Mouse (Mus musculus): ENCODE data around the gene Srgap1. TPM values are rescaled to one million over a fixed set of nuclear protein-coding genes. Genes with fewer than 3 reads are reported as not detected.

Srgap1 gene
- polyA plus RNA-seq, 1 experiment from 2014 or later: 32.0 TPM

GRCm38 (mm10) chr10:122006151-122006550 lies 41.0 kb downstream of the Srgap1 start:
- Histone ChIP-seq H3K9me3 (ENCODE audit: control insufficient read depth, low read length) (no peaks in the 10 kb centered on the region), H3K4me1 (replicated peaks; ENCODE audit: control insufficient read depth, insufficient read depth, low read length) (peaks cover 19% of the 10 kb centered on the region), H3K9ac (replicated peaks; ENCODE audit: low read depth, low read length) (no peak overlapping the region), H3K27me3 (replicated peaks; ENCODE audit: control insufficient read depth, insufficient read depth, low read length) (no peaks in the 10 kb centered on the region), H3K36me3 (ENCODE audit: control insufficient read depth, insufficient read depth) (no peaks in the 10 kb centered on the region), H3K27ac (ENCODE audit: low read length) (no peak overlapping the region), H3K4me2 (ENCODE audit: low read length) (no peak overlapping the region), H3K4me3 (replicated peaks; ENCODE audit: low read length) (no peak overlapping the region)
- 72% methylated on average over 6 of the region's 6 CpGs for WGBS
- ATAC-seq: no peak

GRCm38 (mm10) chr10:122005560-122005959 lies 41.6 kb downstream of the Srgap1 start:
- Histone ChIP-seq H3K4me2 (ENCODE audit: low read length) (no peak overlapping the region), H3K27ac (ENCODE audit: low read length) (no peak overlapping the region), H3K9me3 (ENCODE audit: control insufficient read depth, low read length) (no peaks in the 10 kb centered on the region), H3K4me3 (replicated peaks; ENCODE audit: low read length) (no peak overlapping the region), H3K36me3 (ENCODE audit: control insufficient read depth, insufficient read depth) (no peaks in the 10 kb centered on the region), H3K27me3 (replicated peaks; ENCODE audit: control insufficient read depth, insufficient read depth, low read length) (no peaks in the 10 kb centered on the region), H3K9ac (replicated peaks; ENCODE audit: low read depth, low read length) (no peak overlapping the region), H3K4me1 (replicated peaks; ENCODE audit: control insufficient read depth, insufficient read depth, low read length) (peaks cover 19% of the 10 kb centered on the region)
- WGBS: 45% methylated on average over 6 of the region's 6 CpGs
- ATAC-seq: 0 out of 2 replicates have a peak, but pooled peaks have one; percentile 31

- Histone ChIP-seq H3K27ac (ENCODE audit: low read length) (no peak overlapping the region), H3K9me3 (ENCODE audit: control insufficient read depth, low read length) (no peaks in the 10 kb centered on the region), H3K9ac (replicated peaks; ENCODE audit: low read depth, low read length) (no peak overlapping the region), H3K4me2 (ENCODE audit: low read length) (no peak overlapping the region), H3K36me3 (ENCODE audit: control insufficient read depth, insufficient read depth) (no peaks in the 10 kb centered on the region), H3K4me1 (replicated peaks; ENCODE audit: control insufficient read depth, insufficient read depth, low read length) (peaks cover 10% of the 10 kb centered on the region), H3K27me3 (replicated peaks; ENCODE audit: control insufficient read depth, insufficient read depth, low read length) (no peaks in the 10 kb centered on the region), H3K4me3 (replicated peaks; ENCODE audit: low read length) (no peak overlapping the region)
- WGBS: 84% methylated on average over 6 of the region's 6 CpGs
- no peak for ATAC-seq
These were observed 44.2 kb downstream of the Srgap1 start for GRCm38 (mm10) chr10:122002930-122003329.

- no peak overlapping the region for H3K4me2 ChIP-seq (ENCODE audit: low read length)
- H3K4me1 ChIP-seq (replicated peaks; ENCODE audit: control insufficient read depth, insufficient read depth, low read length): peaks cover 6% of the 10 kb centered on the region; the same call in 1 of the 2 replicates
- H3K36me3 ChIP-seq (ENCODE audit: control insufficient read depth, insufficient read depth): no peaks in the 10 kb centered on the region
- 59% methylated on average over 7 of the region's 7 CpGs for WGBS
- no peak overlapping the region for H3K9ac ChIP-seq (replicated peaks; ENCODE audit: low read depth, low read length)
- no peak for ATAC-seq
- H3K9me3 ChIP-seq (ENCODE audit: control insufficient read depth, low read length): no peaks in the 10 kb centered on the region
- H3K4me3 ChIP-seq (replicated peaks; ENCODE audit: low read length): no peak overlapping the region
- no peak overlapping the region for H3K27ac ChIP-seq (ENCODE audit: low read length)
- H3K27me3 ChIP-seq (replicated peaks; ENCODE audit: control insufficient read depth, insufficient read depth, low read length): no peaks in the 10 kb centered on the region
These were observed 48.3 kb downstream of the Srgap1 start for GRCm38 (mm10) chr10:121998806-121999205.

GRCm38 (mm10) chr10:121996500-121996899 lies 50.6 kb downstream of the Srgap1 start:
- H3K4me3 ChIP-seq (replicated peaks; ENCODE audit: low read length): no peak overlapping the region
- ATAC-seq: no peak
- H3K4me2 ChIP-seq (ENCODE audit: low read length): no peak overlapping the region
- no peaks in the 10 kb centered on the region for H3K9me3 ChIP-seq (ENCODE audit: control insufficient read depth, low read length)
- H3K4me1 ChIP-seq (replicated peaks; ENCODE audit: control insufficient read depth, insufficient read depth, low read length): peaks cover 7% of the 10 kb centered on the region; the same call in 1 of the 2 replicates
- WGBS: 43% methylated on average over 4 of the region's 4 CpGs
- H3K27me3 ChIP-seq (replicated peaks; ENCODE audit: control insufficient read depth, insufficient read depth, low read length): no peaks in the 10 kb centered on the region
- no peak overlapping the region for H3K9ac ChIP-seq (replicated peaks; ENCODE audit: low read depth, low read length)
- H3K36me3 ChIP-seq (ENCODE audit: control insufficient read depth, insufficient read depth): no peaks in the 10 kb centered on the region
- H3K27ac ChIP-seq (ENCODE audit: low read length): no peak overlapping the region

- Histone ChIP-seq H3K27ac (ENCODE audit: low read length) (no peak overlapping the region), H3K4me3 (replicated peaks; ENCODE audit: low read length) (no peak overlapping the region), H3K36me3 (ENCODE audit: control insufficient read depth, insufficient read depth) (no peaks in the 10 kb centered on the region), H3K4me2 (ENCODE audit: low read length) (no peak overlapping the region), H3K9ac (replicated peaks; ENCODE audit: low read depth, low read length) (no peak overlapping the region), H3K9me3 (ENCODE audit: control insufficient read depth, low read length) (no peaks in the 10 kb centered on the region), H3K4me1 (replicated peaks; ENCODE audit: control insufficient read depth, insufficient read depth, low read length) (peaks cover 7% of the 10 kb centered on the region; the same call in 1 of the 2 replicates), H3K27me3 (replicated peaks; ENCODE audit: control insufficient read depth, insufficient read depth, low read length) (no peaks in the 10 kb centered on the region)
- ATAC-seq: no peak
- WGBS: 62% methylated on average over 4 of the region's 4 CpGs
These were observed 51.7 kb downstream of the Srgap1 start for GRCm38 (mm10) chr10:121995448-121995847.

- H3K4me2 ChIP-seq (ENCODE audit: low read length): no peak overlapping the region
- 61% methylated on average over 5 of the region's 5 CpGs for WGBS
- H3K27ac ChIP-seq (ENCODE audit: low read length): no peak overlapping the region
- no peaks in the 10 kb centered on the region for H3K36me3 ChIP-seq (ENCODE audit: control insufficient read depth, insufficient read depth)
- no peak overlapping the region for H3K4me3 ChIP-seq (replicated peaks; ENCODE audit: low read length)
- H3K9me3 ChIP-seq (ENCODE audit: control insufficient read depth, low read length): no peaks in the 10 kb centered on the region
- H3K4me1 ChIP-seq (replicated peaks; ENCODE audit: control insufficient read depth, insufficient read depth, low read length): peaks cover 7% of the 10 kb centered on the region; the same call in 1 of the 2 replicates
- ATAC-seq: no peak
- no peak overlapping the region for H3K9ac ChIP-seq (replicated peaks; ENCODE audit: low read depth, low read length)
- H3K27me3 ChIP-seq (replicated peaks; ENCODE audit: control insufficient read depth, insufficient read depth, low read length): no peaks in the 10 kb centered on the region
These were observed 52.5 kb downstream of the Srgap1 start for GRCm38 (mm10) chr10:121994660-121995059.

- no peak for ATAC-seq
- Histone ChIP-seq H3K9me3 (ENCODE audit: control insufficient read depth, low read length) (no peaks in the 10 kb centered on the region), H3K4me2 (ENCODE audit: low read length) (no peak overlapping the region), H3K27me3 (replicated peaks; ENCODE audit: control insufficient read depth, insufficient read depth, low read length) (no peaks in the 10 kb centered on the region), H3K27ac (ENCODE audit: low read length) (no peak overlapping the region), H3K9ac (replicated peaks; ENCODE audit: low read depth, low read length) (no peak overlapping the region), H3K36me3 (ENCODE audit: control insufficient read depth, insufficient read depth) (no peaks in the 10 kb centered on the region), H3K4me3 (replicated peaks; ENCODE audit: low read length) (no peak overlapping the region), H3K4me1 (replicated peaks; ENCODE audit: control insufficient read depth, insufficient read depth, low read length) (peaks cover 7% of the 10 kb centered on the region; the same call in 1 of the 2 replicates)
- WGBS: 59% methylated on average over 8 of the region's 8 CpGs
These were observed 54.5 kb downstream of the Srgap1 start for GRCm38 (mm10) chr10:121992609-121993008.

GRCm38 (mm10) chr10:121986997-121987396 lies 60.1 kb downstream of the Srgap1 start:
- Histone ChIP-seq H3K27me3 (replicated peaks; ENCODE audit: control insufficient read depth, insufficient read depth, low read length) (no peaks in the 10 kb centered on the region), H3K36me3 (ENCODE audit: control insufficient read depth, insufficient read depth) (no peaks in the 10 kb centered on the region), H3K4me1 (replicated peaks; ENCODE audit: control insufficient read depth, insufficient read depth, low read length) (no peaks in the 10 kb centered on the region), H3K4me3 (replicated peaks; ENCODE audit: low read length) (no peak overlapping the region), H3K4me2 (ENCODE audit: low read length) (no peak overlapping the region), H3K9me3 (ENCODE audit: control insufficient read depth, low read length) (no peaks in the 10 kb centered on the region), H3K27ac (ENCODE audit: low read length) (no peak overlapping the region), H3K9ac (replicated peaks; ENCODE audit: low read depth, low read length) (no peak overlapping the region)
- WGBS: 73% methylated on average over 4 of the region's 4 CpGs
- ATAC-seq: no peak

GRCm38 (mm10) chr10:121984887-121985286 lies 62.2 kb downstream of the Srgap1 start:
- no peak overlapping the region for H3K4me3 ChIP-seq (replicated peaks; ENCODE audit: low read length)
- no peaks in the 10 kb centered on the region for H3K36me3 ChIP-seq (ENCODE audit: control insufficient read depth, insufficient read depth)
- H3K9ac ChIP-seq (replicated peaks; ENCODE audit: low read depth, low read length): no peak overlapping the region
- 93% methylated on average over 10 of the region's 10 CpGs for WGBS
- H3K27ac ChIP-seq (ENCODE audit: low read length): no peak overlapping the region
- no peaks in the 10 kb centered on the region for H3K9me3 ChIP-seq (ENCODE audit: control insufficient read depth, low read length)
- no peak overlapping the region for H3K4me2 ChIP-seq (ENCODE audit: low read length)
- H3K27me3 ChIP-seq (replicated peaks; ENCODE audit: control insufficient read depth, insufficient read depth, low read length): no peaks in the 10 kb centered on the region
- H3K4me1 ChIP-seq (replicated peaks; ENCODE audit: control insufficient read depth, insufficient read depth, low read length): no peaks in the 10 kb centered on the region
- no peak for ATAC-seq
